Mouse (Mus musculus) erythroid progenitor cell, adult 5-6 weeks (primary cell): Measurements from ENCODE around the gene Pamr1. TPM values are rescaled to one million over a fixed set of nuclear protein-coding genes. Genes with fewer than 3 reads are reported as not detected.

Experiments
- total RNA-seq, 2 experiments: library from RNA; stranded (forward) in 1 of 2; stranded (reverse) in 1 of 2; fragments of 150-400 nt in 1 of 2; fragments of 186-747, 209-891 nt in 1 of 2; gene quantifications; 2 replicates each; pipeline versions ENCODE4 v1.2.3 to v1.2.4; 2015 to 2017; ENCODE audit warnings: low replicate concordance in 2 of 2

The Pamr1 gene
- total RNA-seq, 2 experiments from 2014 or later: not detected

Other genes starting within 250 kb of the Pamr1 start
- gene Trim44, start 142.2 kb upstream of the Pamr1 start, total RNA-seq (2015; ENCODE audit: low replicate concordance): 25.2 and 26.3 TPM in 2 replicates
- gene Trim44, start 142.2 kb upstream of the Pamr1 start, total RNA-seq (2017; ENCODE audit: low replicate concordance): 21.8 and 23.6 TPM in 2 replicates
- gene Fjx1, start 97.5 kb upstream of the Pamr1 start, total RNA-seq (2015; ENCODE audit: low replicate concordance): not detected in 2 replicates
- gene Fjx1, start 97.5 kb upstream of the Pamr1 start, total RNA-seq (2017; ENCODE audit: low replicate concordance): not detected in 2 replicates
- not detected in 2 replicates for gene Slc1a2, start 108.6 kb downstream of the Pamr1 start, total RNA-seq (2015; ENCODE audit: low replicate concordance)
- not detected in 2 replicates for gene Slc1a2, start 108.6 kb downstream of the Pamr1 start, total RNA-seq (2017; ENCODE audit: low replicate concordance)